Mouse (Mus musculus) CH12.LX (cell line): Measurements from ENCODE around the gene Serpinb1c. TPM values are rescaled to one million over a fixed set of nuclear protein-coding genes. Genes with fewer than 3 reads are reported as not detected.

Experiments used
- DNase-seq: peaks from one replicate; pipeline ENCODE4 v3.0.0-alpha.2; 2013; ENCODE audit errors: extremely low read depth
- H3K27ac ChIP-seq: 2 replicates; pipeline ENCODE4 v1.5.1; 2012; ENCODE audit warnings: low read depth, mild to moderate bottlenecking, control low read depth, moderate library complexity; ENCODE audit not compliant: insufficient read depth
- H3K27me3 ChIP-seq: replicated peaks from 2 replicates; pipeline ENCODE3; 2012; ENCODE audit warnings: inconsistent platforms
- H3K36me3 ChIP-seq, 2 experiments: replicated peaks in 1 of 2; 2 replicates each; pipeline versions ENCODE3 to v1.6.1; 2012; ENCODE audit warnings: inconsistent platforms in 1 of 2, low read length in 1 of 2, mild to moderate bottlenecking in 1 of 2, mixed read lengths in 1 of 2, moderate library complexity in 1 of 2; ENCODE audit not compliant: control insufficient read depth in 1 of 2, insufficient read depth in 1 of 2
- H3K4me1 ChIP-seq, 2 experiments: 2 replicates each; pipeline ENCODE4 v1.6.1; 2012; ENCODE audit warnings: inconsistent platforms in 1 of 2, moderate library complexity in 1 of 2; ENCODE audit not compliant: insufficient read depth in 2 of 2, control insufficient read depth in 1 of 2
- H3K4me2 ChIP-seq: 2 replicates; pipeline ENCODE4 v1.6.1; 2012; ENCODE audit warnings: low read depth, mild to moderate bottlenecking, control low read depth; ENCODE audit not compliant: poor library complexity, insufficient read depth, severe bottlenecking
- H3K4me3 ChIP-seq, 3 experiments: fragments of 150-350 bp in 1 of 3; sonication (generic) in 1 of 3; replicated peaks in 1 of 3; 2 replicates each; pipeline versions ENCODE3 to v1.5.1; 2011 to 2012; ENCODE audit warnings: low read depth in 2 of 3, low read length in 2 of 3, mild to moderate bottlenecking in 2 of 3, moderate library complexity in 2 of 3, control low read depth in 1 of 3, improper control_type of control experiment in 1 of 3, inconsistent platforms in 1 of 3, mixed read lengths in 1 of 3; ENCODE audit not compliant: poor library complexity in 1 of 3
- H3K79me2 ChIP-seq: replicated peaks from 2 replicates; pipeline ENCODE4 v1.6.1; 2012; ENCODE audit warnings: mild to moderate bottlenecking, moderate library complexity; ENCODE audit not compliant: control insufficient read depth, poor library complexity, insufficient read depth, severe bottlenecking; ENCODE audit errors: extremely low read depth
- H3K9ac ChIP-seq: 2 replicates; pipeline ENCODE4 v1.6.1; 2012; ENCODE audit warnings: low read depth, mild to moderate bottlenecking, control low read depth, moderate library complexity; ENCODE audit not compliant: insufficient read depth
- H3K9me3 ChIP-seq: replicated peaks from 2 replicates; pipeline ENCODE3; 2012; ENCODE audit warnings: low read length, inconsistent platforms, mixed read lengths
- BHLHE40 ChIP-seq: IDR thresholded peaks from 2 replicates; pipeline ENCODE4 v1.6.1; 2011; ENCODE audit warnings: mild to moderate bottlenecking, low read depth, low read length, improper control_type of control experiment
- CHD1 ChIP-seq: IDR thresholded peaks from 2 replicates; pipeline ENCODE4 v1.6.1; 2012; ENCODE audit warnings: low read depth, low read length, improper control_type of control experiment, inconsistent platforms
- CHD2 ChIP-seq: IDR thresholded peaks from 2 replicates; pipeline ENCODE4 v1.6.1; 2011; ENCODE audit warnings: low read length, improper control_type of control experiment
- CTCF ChIP-seq, 2 experiments: IDR thresholded peaks in 1 of 2; conservative IDR thresholded peaks in 1 of 2; 2 replicates each; pipeline ENCODE4 v1.5.1; 2011 to 2012; ENCODE audit warnings: low read depth in 2 of 2, low read length in 2 of 2, improper control_type of control experiment in 1 of 2, inconsistent platforms in 1 of 2, mild to moderate bottlenecking in 1 of 2, moderate library complexity in 1 of 2
- E2F4 ChIP-seq: IDR thresholded peaks from 2 replicates; pipeline ENCODE4 v1.6.1; 2011; ENCODE audit warnings: low read depth, low read length, improper control_type of control experiment; ENCODE audit not compliant: insufficient replicate concordance
- ELF1 ChIP-seq: IDR thresholded peaks from 2 replicates; pipeline ENCODE4 v1.6.1; 2014; ENCODE audit warnings: low read depth, mild to moderate bottlenecking, inconsistent platforms, low read length, improper control_type of control experiment
- EP300 ChIP-seq: IDR thresholded peaks from 2 replicates; pipeline ENCODE4 v1.6.1; 2011; ENCODE audit warnings: low read length, improper control_type of control experiment
- ETS1 ChIP-seq: conservative IDR thresholded peaks from 2 replicates; pipeline ENCODE4 v1.6.1; 2012; ENCODE audit warnings: low read depth, mild to moderate bottlenecking, inconsistent platforms, low read length, improper control_type of control experiment, moderate library complexity
- GABPA ChIP-seq: IDR thresholded peaks from 2 replicates; pipeline ENCODE4 v1.6.1; 2012; ENCODE audit warnings: low read depth, low read length, improper control_type of control experiment, inconsistent platforms; ENCODE audit not compliant: insufficient replicate concordance
- IRF4 ChIP-seq: IDR thresholded peaks from 2 replicates; pipeline ENCODE4 v1.6.1; 2014; ENCODE audit warnings: low read depth, mild to moderate bottlenecking, inconsistent platforms, low read length, improper control_type of control experiment
- JUN ChIP-seq: IDR thresholded peaks from 2 replicates; pipeline ENCODE4 v1.6.1; 2011; ENCODE audit warnings: low read depth, mild to moderate bottlenecking, low read length, improper control_type of control experiment, moderate library complexity; ENCODE audit not compliant: insufficient read depth
- JUND ChIP-seq: conservative IDR thresholded peaks from 2 replicates; pipeline ENCODE4 v1.6.1; 2011; ENCODE audit warnings: low read depth, low read length, improper control_type of control experiment
- MAFK ChIP-seq: IDR thresholded peaks from 2 replicates; pipeline ENCODE4 v1.6.1; 2011; ENCODE audit warnings: low read length, improper control_type of control experiment; ENCODE audit not compliant: insufficient replicate concordance
- MAX ChIP-seq: IDR thresholded peaks from 2 replicates; pipeline ENCODE4 v1.6.1; 2011; ENCODE audit warnings: low read length, improper control_type of control experiment
- MEF2A ChIP-seq: IDR thresholded peaks from 2 replicates; pipeline ENCODE4 v1.6.1; 2014; ENCODE audit warnings: low read depth, mild to moderate bottlenecking, inconsistent platforms, low read length, improper control_type of control experiment, borderline replicate concordance
- MXI1 ChIP-seq: IDR thresholded peaks from 2 replicates; pipeline ENCODE4 v1.6.1; 2011; ENCODE audit warnings: mild to moderate bottlenecking, low read depth, low read length, improper control_type of control experiment
- NELFE ChIP-seq: IDR thresholded peaks from 2 replicates; pipeline ENCODE4 v1.6.1; 2011; ENCODE audit warnings: low read depth, low read length, improper control_type of control experiment
- POLR2A ChIP-seq: IDR thresholded peaks from 2 replicates; pipeline ENCODE4 v1.6.1; 2011; ENCODE audit warnings: low read depth, mild to moderate bottlenecking, improper control_type of control experiment, low read length
- POLR2AphosphoS2 ChIP-seq: IDR thresholded peaks from 2 replicates; pipeline ENCODE4 v1.6.1; 2011; ENCODE audit warnings: low read depth, low read length, improper control_type of control experiment
- RAD21 ChIP-seq: IDR thresholded peaks from 2 replicates; pipeline ENCODE4 v1.6.1; 2011; ENCODE audit warnings: low read depth, mild to moderate bottlenecking, low read length, improper control_type of control experiment, moderate library complexity
- SIN3A ChIP-seq: IDR thresholded peaks from 2 replicates; pipeline ENCODE4 v1.6.1; 2012; ENCODE audit warnings: low read length, improper control_type of control experiment, inconsistent platforms
- SMC3 ChIP-seq: IDR thresholded peaks from 2 replicates; pipeline ENCODE4 v1.6.1; 2011; ENCODE audit warnings: low read depth, low read length, improper control_type of control experiment
- TCF12 ChIP-seq: IDR thresholded peaks from 2 replicates; pipeline ENCODE4 v1.6.1; 2014; ENCODE audit warnings: low read depth, mild to moderate bottlenecking, inconsistent platforms, low read length, improper control_type of control experiment
- ZC3H11A ChIP-seq: IDR thresholded peaks from 2 replicates; pipeline ENCODE4 v1.6.1; 2012; ENCODE audit warnings: low read depth, mild to moderate bottlenecking, inconsistent platforms, low read length, improper control_type of control experiment
- ZKSCAN1 ChIP-seq: IDR thresholded peaks from 2 replicates; pipeline ENCODE4 v1.6.1; 2012; ENCODE audit warnings: low read depth, inconsistent platforms, low read length, improper control_type of control experiment, borderline replicate concordance
- ZMIZ1 ChIP-seq: IDR thresholded peaks from 2 replicates; pipeline ENCODE4 v1.6.1; 2012; ENCODE audit warnings: low read depth, mild to moderate bottlenecking, inconsistent platforms, low read length, improper control_type of control experiment
- ZNF384 ChIP-seq: IDR thresholded peaks from 2 replicates; pipeline ENCODE4 v1.6.1; 2012; ENCODE audit warnings: low read depth, low read length, improper control_type of control experiment, inconsistent platforms
- dilution Hi-C: fragments of 300-500 bp; cut with MboI; formaldehyde crosslinking; loops from 2 replicates; pipeline ENCODE4 v1.14.3; 2020; ENCODE audit warnings: low sequenced_read_pairs; ENCODE audit not compliant: extremely low pct_unique_long_range_greater_than_20kb, extremely low pct_ligation_motif_present
- in situ Hi-C: fragments of 300-500 bp; cut with MboI; formaldehyde crosslinking; loops from 3 replicates; pipeline ENCODE4 v1.14.3; 2019; ENCODE audit warnings: low sequenced_read_pairs, low pct_ligation_motif_present, low pct_unique_long_range_greater_than_20kb, mixed read lengths
- polyA plus RNA-seq: library from polyadenylated mRNA; unstranded; fragments of >175 nt; gene quantifications from 2 replicates; pipeline ENCODE4 v1.2.1, GENCODE M21; 2012; ENCODE audit warnings: low read depth; ENCODE audit not compliant: insufficient read length
- total RNA-seq, 2 experiments: library from RNA; depleted of rRNA; stranded (reverse); fragments of 300-350 nt in 1 of 2; fragments of >200 nt in 1 of 2; gene quantifications; 2 replicates each; pipeline ENCODE4 v1.2.3; 2012 to 2014

The Serpinb1c gene
- total and polyA plus RNA-seq, 3 experiments, result 0.27 TPM; not detected in 2

- in situ Hi-C loops (no loop called here), dilution Hi-C loops (no loop called here)
- no peak for TF ChIP-seq NELFE
- TF ChIP-seq GABPA, result no peak
- peak; percentile 3; the same call in 1 of the 2 replicates for TF ChIP-seq SMC3
- no peak; the same call in 1 of the 2 replicates for TF ChIP-seq TCF12
- peak; percentile 53; the same call in 1 of the 2 replicates for TF ChIP-seq JUN
- 0 out of 2 replicates have a peak, but pooled peaks have one; percentile 12 for TF ChIP-seq MAX
- TF ChIP-seq SIN3A, result peak; percentile 52; the same call in 1 of the 2 replicates
- peak; percentile 43; the same call in 1 of the 2 replicates for TF ChIP-seq MAFK
- peak; percentile 95 for TF ChIP-seq BHLHE40
- peak; percentile 89 for TF ChIP-seq MEF2A
- TF ChIP-seq IRF4, result peak; percentile 28
- TF ChIP-seq ELF1, result no peak
- TF ChIP-seq JUND, result peak; percentile 69
- TF ChIP-seq ETS1, result peak; percentile 94
- peak; percentile 82 for TF ChIP-seq EP300
- no peak overlapping the region; the same call in 1 of the 2 replicates for H3K27ac ChIP-seq
- no peak overlapping the region for H3K9ac ChIP-seq
- 0 out of 2 replicates have a peak overlapping the region, but pooled peaks have one; percentile 11 for H3K4me2 ChIP-seq
- H3K9me3 ChIP-seq, result no peaks in the 10 kb centered on the region
- H3K79me2 ChIP-seq, result no peaks in the 10 kb centered on the region
- peak overlapping the region in 1 of 3 experiments; percentile 5 for H3K4me3 ChIP-seq
- no peaks in the 10 kb centered on the region for H3K27me3 ChIP-seq
- H3K36me3 ChIP-seq, result no peaks in the 10 kb centered on the region
- DNase-seq, result peak; percentile 88
- H3K4me1 ChIP-seq, result peaks cover 7 to 39% of the 10 kb centered on the region in 2 experiments
These were observed 36.8 kb upstream of the Serpinb1c start for GRCm38 (mm10) chr13:32934706-32935381.

GRCm38 (mm10) chr13:32929107-32929750 lies 31.2 kb upstream of the Serpinb1c start:
- DNase-seq, result peak; percentile 74
- Histone ChIP-seq H3K9ac (no peak overlapping the region; the same call in 1 of the 2 replicates), H3K4me2 (peak overlapping the region; percentile 30), H3K9me3 (no peaks in the 10 kb centered on the region), H3K36me3 (no peaks in the 10 kb centered on the region), H3K4me1 (peaks cover 5 to 43% of the 10 kb centered on the region in 2 experiments), H3K27ac (no peak overlapping the region), H3K79me2 (no peaks in the 10 kb centered on the region), H3K4me3 (no peak overlapping the region), H3K27me3 (no peaks in the 10 kb centered on the region)
- TF ChIP-seq E2F4 (no peak), IRF4 (no peak), CTCF (conservative IDR thresholded peaks at IDR 0.05 in 1 of 2, IDR thresholded peaks at IDR 0.05 in 1 of 2; ENCODE audit: low read depth in 2 of 2, low read length in 2 of 2) (no peak), POLR2A (no peak), SMC3 (no peak), POLR2AphosphoS2 (no peak), MXI1 (no peak), MEF2A (peak; percentile 56; the same call in 1 of the 2 replicates), EP300 (peak; percentile 69; the same call in 1 of the 2 replicates), BHLHE40 (peak; percentile 61; the same call in 1 of the 2 replicates), ETS1 (peak; percentile 74), RAD21 (no peak), GABPA (no peak), TCF12 (peak; percentile 41; the same call in 1 of the 2 replicates), SIN3A (0 out of 2 replicates have a peak, but pooled peaks have one; percentile 39), CHD1 (no peak), ZNF384 (no peak), NELFE (no peak), ZC3H11A (no peak), MAFK (no peak), ZMIZ1 (no peak), JUND (no peak), ZKSCAN1 (no peak), CHD2 (no peak)
- dilution Hi-C loops (no loop called here), in situ Hi-C loops (no loop called here)
